Mouse (Mus musculus): Measurements from ENCODE around the gene Mamdc4. TPM values are rescaled to one million over a fixed set of nuclear protein-coding genes. Genes with fewer than 3 reads are reported as not detected.

Gene Mamdc4
- total RNA-seq, 2 experiments from 2014 or later, result 0.65 to 2.5 TPM

GRCm38 (mm10) chr2:25533707-25534106 is 40.9 kb downstream of the Mamdc4 start:
- intact Hi-C loops (cut with DNase I), result no loop called here
- DNase-seq, result no peak

GRCm38 (mm10) chr2:25526510-25527302 is 47.9 kb downstream of the Mamdc4 start:
- intact Hi-C loops (cut with DNase I), result no loop called here
- DNase-seq, result no peak

Other genes starting within 250 kb of the Mamdc4 start
- gene Man1b1, start 242.5 kb downstream of the Mamdc4 start, total RNA-seq (2021), result 10 to 100 TPM; 21.9 to 23.2 TPM
- gene Dpp7, start 218.5 kb downstream of the Mamdc4 start, total RNA-seq (2021), result 1 to 10 TPM; 3.4 to 3.7 TPM
- 1 to 10 TPM; 6.7 to 8.6 TPM for gene Uap1l1, start 209.2 kb downstream of the Mamdc4 start, total RNA-seq (2021)
- gene Sapcd2, start 202.5 kb downstream of the Mamdc4 start, total RNA-seq (2021), result under 1 TPM; 0.46 to 0.56 TPM
- gene Entpd2, start 179.0 kb downstream of the Mamdc4 start, total RNA-seq (2021), result 10 to 100 TPM; 14.5 to 15.4 TPM
- gene Npdc1, start 175.5 kb downstream of the Mamdc4 start, total RNA-seq (2021), result 10 to 100 TPM; 27.3 to 27.8 TPM
- gene Fut7, start 151.6 kb downstream of the Mamdc4 start, total RNA-seq (2021), result under 1 TPM; 0.27 to 0.36 TPM
- 10 to 100 TPM; 35.5 to 39.9 TPM for gene Abca2, start 146.1 kb downstream of the Mamdc4 start, total RNA-seq (2021)
- 1 to 10 TPM; 1.2 to 1.6 TPM for gene Clic3, start 118.0 kb downstream of the Mamdc4 start, total RNA-seq (2021)
- 10 to 100 TPM; 23.0 to 23.4 TPM for gene Paxx, start 113.8 kb downstream of the Mamdc4 start, total RNA-seq (2021)
- 100 to 1,000 TPM; 189 to 202 TPM for gene Ptgds, start 104.8 kb downstream of the Mamdc4 start, total RNA-seq (2021)
- gene Lcn12, start 80.9 kb downstream of the Mamdc4 start, total RNA-seq (2021), result not detected
- gene Fbxw5, start 74.1 kb downstream of the Mamdc4 start, total RNA-seq (2021), result 10 to 100 TPM; 82.7 to 92.8 TPM
- 1 to 10 TPM; 1.5 to 1.6 TPM for gene C8g, start 73.1 kb downstream of the Mamdc4 start, total RNA-seq (2021)
- 10 to 100 TPM; 14.3 to 14.6 TPM for gene Traf2, start 27.9 kb downstream of the Mamdc4 start, total RNA-seq (2021)
- gene Edf1, start 17.0 kb downstream of the Mamdc4 start, total RNA-seq (2021), result 100 to 1,000 TPM; 215 to 227 TPM
- 10 to 100 TPM; 64.1 to 67.4 TPM for gene Phpt1, start 379 bp upstream of the Mamdc4 start, total RNA-seq (2021)
- under 1 TPM; 0.08 TPM for gene Ajm1, start 6.9 kb upstream of the Mamdc4 start, total RNA-seq (2021)
- gene Rabl6, start 33.7 kb upstream of the Mamdc4 start, total RNA-seq (2021), result 10 to 100 TPM; 60.9 to 62.5 TPM
- gene Ccdc183, start 42.8 kb upstream of the Mamdc4 start, total RNA-seq (2021), result not detected
- 10 to 100 TPM; 24.1 to 29.5 TPM for gene Tmem141, start 47.2 kb upstream of the Mamdc4 start, total RNA-seq (2021)
- gene Fcna, start 53.2 kb upstream of the Mamdc4 start, total RNA-seq (2021), result 1 to 10 TPM; 5.2 to 7.5 TPM
- under 1 TPM in 1 of 2 experiments, not detected in 1; 0.73 TPM for gene Lcn8, start 78.3 kb upstream of the Mamdc4 start, total RNA-seq (2021)
- gene Lcn5, start 83.1 kb upstream of the Mamdc4 start, total RNA-seq (2021), result not detected
- not detected for gene Lcn6, start 101.9 kb upstream of the Mamdc4 start, total RNA-seq (2021)
- gene Lcn10, start 107.9 kb upstream of the Mamdc4 start, total RNA-seq (2021), result not detected
- gene Obp2a, start 125.2 kb upstream of the Mamdc4 start, total RNA-seq (2021), result not detected
- gene Bmyc, start 131.9 kb upstream of the Mamdc4 start, total RNA-seq (2021), result 10 to 100 TPM; 12.2 to 13.4 TPM
- gene Obp2b, start 162.2 kb upstream of the Mamdc4 start, total RNA-seq (2021), result not detected
- gene Lcn3, start 190.7 kb upstream of the Mamdc4 start, total RNA-seq (2021), result not detected
- gene Lcn11, start 202.2 kb upstream of the Mamdc4 start, total RNA-seq (2021), result not detected
- not detected for gene Gm13539, start 207.4 kb upstream of the Mamdc4 start, total RNA-seq (2021)
- gene Glt6d1, start 241.0 kb upstream of the Mamdc4 start, total RNA-seq (2021), result not detected
- not detected for gene Lcn9, start 248.3 kb upstream of the Mamdc4 start, total RNA-seq (2021)

All from heart, postnatal 36 days (tissue).